Mouse (Mus musculus) layer of hippocampus, postnatal 10 days (tissue): Measurements from ENCODE around the gene Eral1. TPM values are rescaled to one million over a fixed set of nuclear protein-coding genes. Genes with fewer than 3 reads are reported as not detected.
A peak's percentile ranks its signal among the peaks of the same experiment; 100 is the strongest.

Experiments used
- DNase-seq, 2 experiments: peaks; one replicate each; pipeline ENCODE4 v3.0.0; 2021; ENCODE audit warnings: low spot score in 2 of 2
- microRNA-seq, 2 experiments: library from miRNA; unstranded; fragments of <30 nt; microRNA quantifications; one replicate each; pipeline ENCODE4 v1.2.0; 2021
- total RNA-seq, 2 experiments: library from RNA; stranded (reverse); gene quantifications; 2 replicates each; pipeline ENCODE4 v1.2.3; 2021

Eral1 gene
- total RNA-seq, 2 experiments from 2014 or later = 19.0 to 20.1 TPM

DNA sequence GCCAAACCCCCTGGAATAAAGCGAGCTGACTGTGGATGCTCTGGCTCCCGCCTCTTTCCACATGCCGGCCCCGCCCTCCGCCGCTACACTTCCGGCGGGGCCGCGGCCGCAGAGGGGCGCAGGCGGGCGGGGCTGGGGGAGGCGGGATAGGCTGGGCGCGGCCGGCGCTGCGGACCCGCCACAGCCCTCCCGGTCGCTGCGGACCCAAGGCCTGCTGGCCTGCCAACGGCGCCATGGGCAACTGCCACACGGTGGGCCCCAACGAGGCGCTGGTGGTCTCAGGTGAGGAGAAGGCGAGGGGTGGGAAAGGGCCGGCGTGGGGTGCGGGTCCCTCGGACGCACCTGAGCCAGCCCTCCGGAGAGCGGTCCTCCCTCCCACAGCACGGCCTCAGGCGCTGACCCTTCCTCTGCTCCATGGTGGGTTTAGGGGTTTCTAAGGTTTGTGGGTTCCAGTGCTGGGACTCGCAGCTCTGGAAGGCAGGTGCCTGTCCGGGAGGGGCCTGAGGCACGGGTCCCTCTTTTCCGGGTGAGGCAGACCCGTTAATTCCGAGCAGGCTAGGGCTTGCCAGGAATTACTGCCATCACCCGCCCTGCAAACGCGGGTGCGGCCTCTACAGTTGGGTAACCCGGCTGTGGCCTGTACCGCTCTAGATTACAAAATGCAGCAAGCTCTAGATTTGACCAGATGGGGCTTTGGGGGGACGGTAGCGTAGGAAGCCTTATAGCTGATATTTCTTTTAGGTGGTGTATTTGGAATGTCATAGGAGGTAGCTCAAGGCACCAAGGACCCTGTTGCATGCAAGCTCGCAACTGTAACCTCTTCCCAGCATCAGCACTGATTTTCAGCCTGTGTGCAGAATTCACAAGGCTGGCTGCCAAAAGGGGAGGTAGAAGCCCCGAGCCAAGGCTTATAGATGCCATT lies 42.1 kb downstream of the Eral1 start, which contains the start of gene Flot2:
Flot2 (plus strand) TSS at position 101 of the 922 bp plus-strand sequence.
- DNase-seq = peak; percentile 42 to 64

DNA sequence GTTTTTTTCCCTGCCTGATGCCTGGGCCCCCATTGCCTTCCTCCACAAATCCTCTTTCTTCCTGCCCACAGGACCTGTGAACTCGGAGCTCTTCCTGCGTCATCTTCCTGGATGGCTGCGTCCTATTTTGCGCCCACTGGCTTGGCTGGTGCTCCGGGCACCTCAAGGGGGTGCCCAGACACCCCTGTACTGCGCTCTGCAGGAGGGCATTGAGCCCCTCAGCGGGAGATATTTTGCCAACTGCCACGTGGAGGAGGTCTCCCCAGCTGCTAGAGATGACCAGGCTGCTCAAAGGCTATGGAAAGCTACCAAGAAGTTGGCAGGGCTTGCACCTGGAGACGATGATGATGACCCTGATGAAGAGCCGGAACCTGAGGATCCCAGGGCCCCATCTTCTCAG lies 43.4 kb downstream of the Eral1 start:
- DNase-seq = no peak

DNA sequence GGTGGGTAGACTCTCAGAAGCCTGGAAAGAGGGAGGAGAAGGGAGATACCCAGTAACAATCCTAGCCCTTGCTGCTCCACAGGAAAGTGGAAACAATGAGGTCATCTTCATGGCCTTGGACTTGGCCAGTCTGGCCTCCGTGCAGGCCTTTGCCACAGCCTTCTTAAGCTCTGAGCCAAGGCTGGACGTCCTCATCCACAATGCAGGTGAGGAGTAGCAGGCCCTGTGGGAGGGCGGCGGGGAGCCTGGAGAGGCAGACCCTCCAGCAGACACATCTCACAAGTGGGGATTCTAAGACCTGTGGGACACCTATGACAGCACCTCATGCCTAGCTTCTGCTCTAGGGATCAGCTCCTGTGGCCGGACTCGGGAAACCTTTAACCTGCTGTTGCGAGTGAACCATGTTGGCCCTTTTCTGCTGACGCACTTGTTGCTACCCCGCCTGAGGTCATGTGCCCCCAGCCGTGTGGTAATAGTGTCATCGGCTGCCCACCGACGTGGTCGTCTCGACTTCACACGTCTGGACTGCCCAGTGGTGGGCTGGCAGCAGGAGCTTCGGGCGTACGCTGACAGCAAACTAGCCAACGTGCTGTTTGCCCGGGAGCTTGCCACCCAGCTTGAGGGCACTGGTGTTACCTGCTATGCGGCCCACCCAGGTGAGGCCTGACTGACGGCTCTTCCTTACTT lies 46.1 kb downstream of the Eral1 start:
- DNase-seq = no peak

DNA sequence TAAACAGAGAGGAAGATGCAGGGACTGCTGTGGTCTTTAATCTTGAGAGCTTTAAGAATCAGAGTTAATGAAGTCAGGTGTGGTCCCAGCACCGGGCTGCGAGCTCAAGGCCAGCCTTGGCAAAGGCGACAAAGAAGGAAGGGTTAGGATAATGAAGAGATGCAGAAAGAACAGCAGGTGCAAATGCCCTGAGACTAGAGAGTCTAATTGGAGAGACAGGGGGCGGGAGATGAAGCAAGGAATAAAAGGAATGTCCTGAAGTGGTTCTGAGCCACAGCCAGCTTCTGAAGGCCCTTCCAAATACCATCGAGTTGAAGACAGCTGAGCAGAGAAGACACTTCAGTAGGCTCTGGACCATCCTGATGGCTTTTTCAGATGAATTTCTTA lies 47.4 kb downstream of the Eral1 start:
- DNase-seq = no peak

DNA sequence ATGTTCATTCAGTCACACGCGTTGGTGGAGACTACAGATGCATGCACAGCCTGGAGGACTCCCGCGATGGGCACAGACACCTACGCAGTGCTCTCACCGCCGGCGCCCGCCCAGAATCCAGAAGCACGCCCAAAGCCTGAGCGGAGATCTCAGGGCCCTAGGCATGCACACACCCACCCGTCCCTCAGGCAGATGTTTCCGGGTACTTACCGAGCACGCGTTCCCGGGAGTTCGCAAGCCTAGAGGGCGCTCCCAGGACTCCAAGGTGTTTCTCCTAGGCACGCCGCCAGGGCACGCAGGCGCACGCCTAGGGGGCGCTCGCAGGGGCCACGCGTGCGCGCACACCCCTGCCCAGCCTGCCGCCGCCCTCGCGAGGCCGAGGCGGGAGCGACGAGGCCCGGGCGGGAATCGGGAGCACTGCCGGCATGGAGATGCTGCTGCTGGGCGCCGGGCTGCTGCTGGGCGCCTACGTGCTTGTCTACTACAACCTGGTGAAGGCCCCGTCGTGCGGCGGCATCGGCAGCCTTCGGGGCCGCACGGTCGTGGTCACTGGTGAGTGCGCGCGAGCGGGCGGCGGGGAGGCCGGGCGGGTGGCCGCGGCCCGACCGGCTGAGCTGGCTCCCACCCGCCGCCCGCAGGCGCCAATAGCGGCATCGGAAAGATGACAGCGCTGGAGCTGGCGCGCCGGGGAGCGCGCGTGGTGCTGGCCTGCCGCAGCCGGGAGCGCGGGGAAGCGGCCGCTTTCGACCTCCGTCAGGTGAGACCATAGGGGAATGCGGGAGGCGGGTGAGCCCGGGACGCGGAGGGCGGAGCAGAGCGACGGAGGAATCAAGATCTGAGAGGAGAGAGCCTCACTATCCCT lies 48.0 kb downstream of the Eral1 start, which contains the start of gene Dhrs13:
Dhrs13 (plus strand) TSS at position 334 of the 862 bp plus-strand sequence.
- peak; percentile 92 to 94 for DNase-seq

DNA sequence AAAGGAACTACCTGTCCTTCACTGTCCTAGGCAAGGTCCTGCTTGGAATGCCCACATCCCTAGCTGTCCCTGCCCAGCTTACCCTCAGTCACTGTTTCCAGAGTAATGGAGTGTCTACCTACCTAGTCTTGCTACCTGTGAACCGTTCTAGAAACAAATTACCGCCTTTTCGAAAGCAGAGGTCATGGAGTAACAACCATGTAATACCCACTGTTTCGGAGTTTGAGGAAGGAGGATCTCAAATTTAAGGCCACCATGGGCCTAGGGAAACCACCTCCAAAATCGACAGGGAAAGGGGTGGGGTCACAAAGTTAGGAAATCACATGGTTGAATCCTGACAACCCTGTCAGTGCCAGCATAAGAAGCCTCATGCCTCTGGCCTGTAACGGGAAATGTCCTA lies 48.8 kb downstream of the Eral1 start:
- DNase-seq = no peak

DNA sequence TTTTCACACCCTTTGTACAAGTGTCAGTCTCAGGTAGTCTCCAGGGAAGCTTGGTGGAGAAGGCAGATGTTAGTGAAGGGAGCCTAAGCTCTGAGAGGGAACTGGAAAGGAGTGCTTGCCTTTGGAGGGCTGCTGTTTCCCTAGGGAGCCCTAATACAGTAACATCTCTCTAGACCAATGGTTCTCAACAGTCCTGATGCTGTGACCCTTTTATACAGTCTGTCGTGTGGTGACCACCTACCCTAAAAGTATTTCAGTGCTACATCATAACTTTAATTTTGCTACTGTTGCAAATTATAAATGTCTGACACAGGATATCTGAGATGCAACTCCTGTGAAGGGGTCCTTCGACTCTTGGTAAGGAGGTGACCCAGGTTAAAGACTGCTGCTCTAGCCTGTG lies 49.6 kb downstream of the Eral1 start:
- no peak for DNase-seq

DNA sequence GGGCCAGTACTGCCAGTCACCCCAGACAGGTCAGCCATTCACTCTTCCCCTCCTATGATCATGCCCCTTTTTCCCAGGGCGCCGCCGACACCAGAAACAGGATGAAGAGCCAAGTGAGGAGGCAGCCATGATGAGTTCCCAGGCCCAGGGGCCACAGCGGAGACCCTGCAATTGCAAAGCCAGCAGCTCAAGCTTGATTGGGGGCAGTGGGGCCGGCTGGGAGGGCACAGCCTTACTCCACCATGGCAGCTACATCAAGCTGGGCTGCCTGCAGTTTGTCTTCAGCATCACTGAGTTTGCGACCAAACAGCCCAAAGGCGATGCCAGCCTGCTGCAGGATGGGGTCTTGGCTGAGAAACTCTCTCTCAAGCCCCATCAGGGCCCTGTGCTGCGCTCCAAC lies 50.9 kb downstream of the Eral1 start:
- DNase-seq = no peak

DNA sequence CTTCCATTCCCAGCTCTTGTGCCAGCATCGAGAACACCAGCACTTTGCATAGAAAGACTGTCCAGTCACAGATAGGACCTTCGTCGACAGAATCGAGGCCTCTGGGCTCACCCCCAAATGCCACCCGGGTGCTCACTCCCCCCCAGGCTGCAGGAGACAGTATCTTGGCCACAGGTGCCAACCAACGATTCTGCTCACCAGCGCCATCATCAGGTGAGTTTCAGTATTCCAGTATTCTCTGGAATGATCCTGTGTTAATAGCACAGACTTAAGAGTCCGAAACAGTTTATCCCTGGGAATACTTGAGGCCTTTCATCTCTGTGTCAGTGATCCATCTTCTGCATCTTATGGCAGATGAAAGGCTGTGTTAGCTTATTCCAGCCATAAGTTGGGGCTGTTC lies 56.6 kb downstream of the Eral1 start:
- DNase-seq = peak; percentile 57 to 61

Small RNA genes lying within 50 kb of the gene (microRNA-seq; reads per million reads assigned to microRNA genes)
- 7.1 to 58.7 reads per million in 2 experiments for gene Mir144
- 0 reads per million in 2 experiments for gene Mir451a
- 0 reads per million in 2 experiments for gene Mir451b

Other genes with a start within 250 kb of the Eral1 start
- 1 to 10 TPM; 1.5 to 1.9 TPM for gene Pipox, start 186.3 kb downstream of the Eral1 start, total RNA-seq
- gene Sez6, start 149.6 kb downstream of the Eral1 start, total RNA-seq = 100 to 1,000 TPM; 215 to 221 TPM
- gene Phf12, start 97.6 kb downstream of the Eral1 start, total RNA-seq = 10 to 100 TPM; 47.1 to 49.2 TPM
- 10 to 100 TPM; 16.6 to 22.4 TPM for gene Dhrs13, start 48.1 kb downstream of the Eral1 start, total RNA-seq
- gene Flot2, start 42.5 kb downstream of the Eral1 start, total RNA-seq = 100 to 1,000 TPM; 143 to 145 TPM
- gene Fam222b, start 14.3 kb upstream of the Eral1 start, total RNA-seq = 10 to 100 TPM; 24.3 to 27.0 TPM
- gene Traf4, start 85.2 kb upstream of the Eral1 start, total RNA-seq = 10 to 100 TPM; 47.8 to 48.9 TPM
- 1 to 10 TPM; 6.2 to 6.4 TPM for gene Nek8, start 96.3 kb upstream of the Eral1 start, total RNA-seq
- 10 to 100 TPM; 37.0 to 38.8 TPM for gene Tlcd1, start 96.3 kb upstream of the Eral1 start, total RNA-seq
- gene Rpl23a, start 103.2 kb upstream of the Eral1 start, total RNA-seq = 100 to 1,000 TPM; 878 to 942 TPM
- 10 to 100 TPM; 40.9 to 42.2 TPM for gene Rab34, start 108.0 kb upstream of the Eral1 start, total RNA-seq
- 1 to 10 TPM; 4.5 to 5.8 TPM for gene Proca1, start 113.0 kb upstream of the Eral1 start, total RNA-seq
- gene Sdf2, start 165.4 kb upstream of the Eral1 start, total RNA-seq = 10 to 100 TPM; 57.0 to 67.2 TPM
- gene Supt6, start 165.6 kb upstream of the Eral1 start, total RNA-seq = 10 to 100 TPM; 91.6 to 94.6 TPM
- gene 2610507B11Rik, start 181.4 kb upstream of the Eral1 start, total RNA-seq = 100 to 1,000 TPM; 174 to 188 TPM
- gene BC030499, start 210.5 kb upstream of the Eral1 start, total RNA-seq = 1 to 10 TPM in 1 of 2 experiments, under 1 TPM in 1; 0.47 to 1.8 TPM
- gene Spag5, start 221.1 kb upstream of the Eral1 start, total RNA-seq = 1 to 10 TPM; 6.5 to 7.1 TPM
- gene Aldoc, start 242.6 kb upstream of the Eral1 start, total RNA-seq = 100 to 1,000 TPM; 396 to 461 TPM
- 10 to 100 TPM; 75.0 to 75.9 TPM for gene Pigs, start 248.0 kb upstream of the Eral1 start, total RNA-seq